In the genomic region with DNA sequence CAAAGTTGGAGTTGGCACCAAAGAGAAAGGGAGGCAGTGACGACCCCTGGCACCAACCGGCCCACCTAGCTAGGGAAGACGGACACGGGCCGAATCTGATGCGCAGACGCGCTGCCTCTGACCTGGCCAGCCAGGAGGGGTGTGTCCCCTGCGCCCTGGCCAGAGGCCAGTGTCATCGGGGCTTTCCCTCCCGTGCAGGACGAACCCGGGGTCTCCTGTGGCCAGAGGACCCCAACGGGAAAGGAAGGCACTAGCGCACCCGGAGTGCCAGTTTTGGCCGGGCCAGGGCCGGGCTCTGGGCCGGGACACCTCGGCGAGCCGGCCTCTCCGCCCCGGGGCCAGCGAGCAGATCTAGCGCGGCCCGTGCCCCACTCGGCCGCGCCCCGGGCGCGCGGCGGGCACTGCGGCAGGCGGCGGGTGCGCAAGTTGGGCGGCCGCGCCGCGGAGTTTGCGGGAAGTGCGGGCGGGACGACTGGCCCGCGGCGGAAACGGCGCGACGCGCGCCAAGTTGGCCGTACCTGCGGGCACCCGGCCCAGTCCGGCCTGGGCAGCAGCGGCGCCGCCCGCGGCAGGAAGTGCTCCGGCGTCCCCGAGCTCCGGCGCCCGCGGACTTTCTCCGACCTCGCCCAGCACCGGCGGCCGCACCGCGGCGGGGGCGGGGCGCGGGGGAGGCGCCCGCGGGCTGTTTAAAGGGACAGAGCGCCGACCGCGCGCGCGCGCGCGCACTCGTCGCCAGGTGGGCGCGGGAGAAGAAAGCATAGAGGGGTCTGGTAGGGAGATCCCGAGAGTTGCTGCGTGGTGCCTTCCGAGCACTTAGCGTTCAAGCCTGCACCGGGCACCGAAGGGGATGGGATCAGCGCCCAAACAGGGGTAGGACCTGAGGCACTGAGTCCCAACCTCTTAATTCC, we compare ENCODE assay signal across 8 mouse cellular contexts. TPM values are rescaled to one million over a fixed set of nuclear protein-coding genes. Genes with fewer than 3 reads are reported as not detected.
DNase-seq lines count a peak whose midpoint lies in the region; ATAC-seq and TF ChIP-seq lines count a peak whose summit lies in the region.

No protein-coding gene starts in this region.

- H3K9ac ChIP-seq in hindbrain, embryonic 16.5 days (ENCODE audit: low read depth, low read length), result peak overlapping the region; percentile 72
- peak overlapping the region; percentile 86 for H3K9ac ChIP-seq in liver, adult 2 months (ENCODE audit: low read depth, low read length)
- peak overlapping the region; percentile 69 for H3K9ac ChIP-seq in midbrain, embryonic 16.5 days (ENCODE audit: low read depth, low read length)

- H3K27ac ChIP-seq in hindbrain, embryonic 16.5 days (ENCODE audit: low read depth, low read length), result no peak overlapping the region
- H3K27ac ChIP-seq in liver, adult 2 months (replicated peaks; ENCODE audit: insufficient read depth, low read depth, low read length), result peak overlapping the region; percentile 75
- H3K27ac ChIP-seq in midbrain, embryonic 16.5 days (ENCODE audit: low read length), result no peak overlapping the region

- ATAC-seq in hindbrain, embryonic 16.5 days, result peak; percentile 51
- peak; percentile 44; the same call in 1 of the 2 replicates for ATAC-seq in midbrain, embryonic 16.5 days

- no peaks in the 10 kb centered on the region for H3K9me3 ChIP-seq in hindbrain, embryonic 16.5 days (ENCODE audit: control insufficient read depth, low read length)
- no peaks in the 10 kb centered on the region for H3K9me3 ChIP-seq in midbrain, embryonic 16.5 days (replicated peaks; ENCODE audit: control insufficient read depth, low read length, poor library complexity, severe bottlenecking)

- H3K36me3 ChIP-seq in hindbrain, embryonic 16.5 days (ENCODE audit: control insufficient read depth, insufficient read depth, low read length), result no peaks in the 10 kb centered on the region
- no peaks in the 10 kb centered on the region for H3K36me3 ChIP-seq in liver, adult 2 months (ENCODE audit: control insufficient read depth, insufficient read depth, low read length)
- H3K36me3 ChIP-seq in midbrain, embryonic 16.5 days (ENCODE audit: control insufficient read depth, insufficient read depth, low read length), result no peaks in the 10 kb centered on the region

- H3K79me2 ChIP-seq in liver, adult 2 months (ENCODE audit: control insufficient read depth, insufficient read depth, low read length), result peaks cover 10% of the 10 kb centered on the region; the same call in 1 of the 2 replicates

- no peak for TF ChIP-seq CTCF in liver, adult 2 months (IDR thresholded peaks at IDR 0.05; ENCODE audit: low read depth, low read length)

- intact Hi-C loops in left cerebral cortex, postnatal 25 days (cut with DNase I), result no loop called here

- H3K4me1 ChIP-seq in hindbrain, embryonic 16.5 days (ENCODE audit: control insufficient read depth, insufficient read depth, low read depth, low read length), result peaks cover 25% of the 10 kb centered on the region
- H3K4me1 ChIP-seq in liver, adult 2 months (ENCODE audit: control insufficient read depth, insufficient read depth, low read length), result peaks cover 34% of the 10 kb centered on the region
- H3K4me1 ChIP-seq in midbrain, embryonic 16.5 days (ENCODE audit: control insufficient read depth, insufficient read depth, low read length), result peaks cover 11% of the 10 kb centered on the region

- DNase-seq in left cerebral cortex, postnatal 25 days (ENCODE audit: low spot score in 2 of 2), result peak; percentile 30 to 46
- no peak for DNase-seq in left cerebral cortex, adult 8-10 months (ENCODE audit: low spot score in 2 of 2)
- DNase-seq in cerebellum, postnatal 10 days, result peak; percentile 76 to 77
- peak; percentile 63 to 74 for DNase-seq in gastrocnemius, adult 8-10 months (ENCODE audit: low spot score in 2 of 2)
- peak; percentile 55 for DNase-seq in liver, adult 2 months (ENCODE audit: extremely low read depth, low read depth, low spot score)
- DNase-seq in urinary bladder, postnatal 14 days (ENCODE audit: low spot score), result peak; percentile 70

- WGBS in hindbrain, embryonic 16.5 days, result under 1% methylated on average over 60 of the region's 109 CpGs
- under 1% methylated on average over 108 of the region's 109 CpGs for WGBS in liver, adult 2 months
- WGBS in midbrain, embryonic 16.5 days, result under 1% methylated on average over 85 of the region's 109 CpGs

- H3K4me3 ChIP-seq in hindbrain, embryonic 16.5 days (ENCODE audit: low read length), result peak overlapping the region; percentile 78
- H3K4me3 ChIP-seq in liver, adult 2 months (ENCODE audit: insufficient read depth, low read depth, low read length), result peak overlapping the region; percentile 84
- peak overlapping the region; percentile 70 for H3K4me3 ChIP-seq in midbrain, embryonic 16.5 days (ENCODE audit: low read depth, low read length)

- 0 out of 2 replicates have a peak, but pooled peaks cover 5% of the 10 kb centered on the region for H3K27me3 ChIP-seq in hindbrain, embryonic 16.5 days (replicated peaks; ENCODE audit: control insufficient read depth, insufficient read depth, low read length)
- H3K27me3 ChIP-seq in liver, adult 2 months (ENCODE audit: control insufficient read depth, insufficient read depth, low read length), result no peaks in the 10 kb centered on the region
- peaks cover 23% of the 10 kb centered on the region for H3K27me3 ChIP-seq in midbrain, embryonic 16.5 days (ENCODE audit: control insufficient read depth, insufficient read depth, low read depth, low read length)

- peak overlapping the region; percentile 99 for H3K4me2 ChIP-seq in hindbrain, embryonic 16.5 days (ENCODE audit: low read length)
- H3K4me2 ChIP-seq in midbrain, embryonic 16.5 days (ENCODE audit: low read length), result peak overlapping the region; percentile 90

- TF ChIP-seq POLR2A in liver, adult 2 months (IDR thresholded peaks at IDR 0.05; ENCODE audit: extremely low read depth, insufficient read depth, low read length), result no peak

RNA-seq across cellular contexts. Expression of a gene that starts 0.6 kb away (rescaled TPM):
- 10 to 100 TPM; 64.8 to 75.2 TPM for total RNA-seq in left cerebral cortex, postnatal 25 days (2021)
- total RNA-seq in left cerebral cortex, adult 8-10 months (2022), result 10 to 100 TPM; 82.0 to 82.9 (median 82.7) TPM
- total RNA-seq in gastrocnemius, adult 8-10 months (2022), result 10 to 100 TPM; 20.9 to 25.5 (median 22.8) TPM
- 24.5 and 25.8 TPM in 2 replicates for polyA plus RNA-seq in hindbrain, embryonic 16.5 days (2015; fragmentation: Nextera tagmentation; extraction: Ambion mirVana)
- 6.0 and 10.5 TPM in 2 replicates for total RNA-seq in liver, adult 2 months (2014; rRNA removed)
- polyA plus RNA-seq in liver, adult 2 months (2012; rRNA removed), result 22.2 and 22.6 TPM in 2 replicates
- 14.1 and 18.1 TPM in 2 replicates for polyA plus RNA-seq in midbrain, embryonic 16.5 days (2015; fragmentation: Nextera tagmentation; extraction: Ambion mirVana)

Comparison
In these comparisons a context has a peak if more than half of its experiments do, and no peak if none do; other contexts are left out.
1. DNase-seq: peak in left cerebral cortex, postnatal 25 days (2 of 2), cerebellum, postnatal 10 days (2 of 2), gastrocnemius, adult 8-10 months (2 of 2), liver, adult 2 months (single experiment) and urinary bladder, postnatal 14 days (single experiment); none in left cerebral cortex, adult 8-10 months (0 of 2).
2. Peak in every context shown above with its lines, with median percentiles within 50 percentile points of each other: H3K4me3 ChIP-seq and H3K9ac ChIP-seq.